Mouse (Mus musculus) kidney, embryonic 16.5 days (tissue): ENCODE results near the gene Atf3. TPM values are rescaled to one million over a fixed set of nuclear protein-coding genes. Genes with fewer than 3 reads are reported as not detected.

Source experiments
- ATAC-seq: fragments of 200-750 bp; cut with Nextera tagmentation; 2 replicates; pipeline ENCODE4 v1.8.0; 2017; ENCODE audit warnings: moderate TSS enrichment; ENCODE audit not compliant: low FRiP score, low TSS enrichment
- H3K27ac ChIP-seq: fragments of 300-500 bp; sonication (generic); 2 replicates; pipeline ENCODE4 v1.5.1; 2014; ENCODE audit warnings: low read length
- H3K27me3 ChIP-seq: fragments of 300-500 bp; sonication (generic); 2 replicates; pipeline ENCODE4 v1.6.1; 2014; ENCODE audit warnings: low read length, control low read depth, mixed read lengths; ENCODE audit not compliant: insufficient read depth
- H3K36me3 ChIP-seq: fragments of 300-500 bp; sonication (generic); 2 replicates; pipeline ENCODE4 v1.6.1; 2014; ENCODE audit warnings: low read length, control low read depth, mixed read lengths; ENCODE audit not compliant: insufficient read depth
- H3K4me1 ChIP-seq: fragments of 300-500 bp; sonication (generic); 2 replicates; pipeline ENCODE4 v1.6.1; 2014; ENCODE audit warnings: low read length, control low read depth, mixed read lengths; ENCODE audit not compliant: insufficient read depth
- H3K4me2 ChIP-seq: fragments of 300-500 bp; sonication (generic); replicated peaks from 2 replicates; pipeline ENCODE4 v1.6.1; 2014; ENCODE audit warnings: low read depth, low read length
- H3K4me3 ChIP-seq: fragments of 300-500 bp; sonication (generic); 2 replicates; pipeline ENCODE4 v1.5.1; 2014; ENCODE audit warnings: mild to moderate bottlenecking, low read length
- H3K9ac ChIP-seq: fragments of 300-500 bp; sonication (generic); replicated peaks from 2 replicates; pipeline ENCODE4 v1.6.1; 2014; ENCODE audit warnings: low read length
- H3K9me3 ChIP-seq: fragments of 300-500 bp; sonication (generic); 2 replicates; pipeline ENCODE4 v1.6.1; 2016; ENCODE audit warnings: low read length, control low read depth
- WGBS: fragments of 180-500 bp; shearing (Covaris S2); extraction: QIAGEN DNeasy Blood & Tissue Kit; methylation state at CpG from one replicate; pipeline ENCODE4 v1.1.7; 2014; 5-methylcytosine and 5-hydroxymethylcytosine counted together
- polyA plus RNA-seq: library from polyadenylated mRNA; unstranded; fragments of >200 nt; fragmentation: Nextera tagmentation; extraction: Ambion mirVana; gene quantifications from 2 replicates; pipeline ENCODE4 v1.2.1, GENCODE M21; 2015

Atf3 gene
- polyA plus RNA-seq, 1 experiment from 2014 or later: 4.4 TPM

DNA sequence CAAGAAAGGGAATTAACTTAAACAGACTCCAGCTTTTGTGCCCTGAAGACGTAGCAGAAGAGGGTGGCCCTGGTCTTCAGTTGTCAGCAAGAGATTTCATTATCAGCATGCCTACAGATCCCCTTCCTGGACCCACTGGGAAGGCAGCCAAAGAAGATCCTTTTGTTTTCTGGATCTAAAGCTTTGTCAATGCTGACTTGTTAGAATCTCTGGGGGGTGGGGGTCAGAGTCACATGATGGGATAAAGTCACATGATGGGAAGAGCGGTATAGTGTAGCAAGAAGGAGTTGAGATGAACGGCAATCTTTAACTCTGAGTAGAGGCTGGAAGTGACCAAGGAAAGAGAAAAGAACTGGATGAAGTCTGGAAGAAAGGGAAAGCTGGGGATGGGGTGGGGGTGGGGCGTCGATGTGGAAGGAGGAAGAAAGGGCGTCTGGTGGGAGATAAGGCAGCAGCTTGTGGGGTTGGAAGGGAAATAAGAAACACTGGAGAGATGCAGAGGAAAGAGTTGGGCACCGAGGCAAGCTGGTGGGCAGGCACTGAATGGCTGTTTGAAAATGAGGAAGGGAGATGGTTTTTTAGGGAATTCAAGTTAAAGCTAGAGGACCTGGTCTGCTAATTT, 78.9 kb downstream of the Atf3 start:
- H3K9ac ChIP-seq: no peak overlapping the region
- H3K4me1 ChIP-seq: no peaks in the 10 kb centered on the region
- H3K27me3 ChIP-seq: no peaks in the 10 kb centered on the region
- H3K36me3 ChIP-seq: no peaks in the 10 kb centered on the region
- no peak for ATAC-seq
- H3K9me3 ChIP-seq: no peaks in the 10 kb centered on the region
- no peak overlapping the region for H3K27ac ChIP-seq
- no peak overlapping the region for H3K4me2 ChIP-seq
- 66% methylated on average over 7 of the region's 7 CpGs for WGBS
- H3K4me3 ChIP-seq: no peak overlapping the region

DNA sequence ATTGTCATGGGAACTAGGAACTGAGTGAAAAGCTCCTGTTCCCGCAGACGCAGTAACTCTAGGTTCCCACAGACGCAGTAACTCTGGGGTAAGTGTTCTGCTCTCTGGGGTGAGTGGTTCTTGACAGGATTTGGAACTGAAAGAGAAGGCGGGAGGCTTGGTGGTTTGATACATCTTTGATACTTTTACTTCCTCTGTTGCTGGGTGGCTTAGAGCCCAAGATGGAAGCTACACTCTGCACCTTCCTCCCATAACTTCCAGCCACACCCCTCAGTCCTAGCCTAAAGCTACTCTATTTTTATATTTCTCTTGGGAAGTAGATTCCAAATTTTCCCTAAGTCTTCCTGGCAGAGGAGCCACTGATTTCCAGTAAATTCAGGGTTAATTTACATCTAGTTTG, 79.4 kb downstream of the Atf3 start:
- Histone ChIP-seq H3K9me3 (no peaks in the 10 kb centered on the region), H3K4me2 (no peak overlapping the region), H3K27me3 (no peaks in the 10 kb centered on the region), H3K36me3 (no peaks in the 10 kb centered on the region), H3K4me3 (no peak overlapping the region), H3K27ac (no peak overlapping the region), H3K9ac (no peak overlapping the region), H3K4me1 (no peaks in the 10 kb centered on the region)
- ATAC-seq: no peak
- whole genome bisulfite sequencing: 96% methylated on average over 4 of the region's 4 CpGs

DNA sequence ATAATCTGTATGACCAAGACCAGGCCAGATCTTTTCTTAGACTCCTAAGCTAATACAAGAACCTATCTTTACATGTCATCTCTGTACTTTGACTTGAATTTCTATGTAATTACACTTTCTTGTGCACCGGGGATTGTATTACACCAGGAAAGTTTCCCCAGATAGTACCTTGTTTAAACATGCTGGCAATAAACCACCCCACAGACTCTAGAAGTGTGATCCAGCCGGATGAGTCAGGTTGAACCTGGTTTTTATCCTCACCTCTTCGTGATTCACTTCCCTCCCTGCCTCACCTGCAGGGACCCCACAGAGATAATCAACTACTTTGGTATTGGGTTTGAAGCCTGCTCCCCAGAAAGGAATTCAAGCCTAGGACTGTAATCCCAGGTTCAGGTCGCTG, 82.4 kb downstream of the Atf3 start:
- no peaks in the 10 kb centered on the region for H3K4me1 ChIP-seq
- WGBS: 56% methylated on average over 4 of the region's 4 CpGs

DNA sequence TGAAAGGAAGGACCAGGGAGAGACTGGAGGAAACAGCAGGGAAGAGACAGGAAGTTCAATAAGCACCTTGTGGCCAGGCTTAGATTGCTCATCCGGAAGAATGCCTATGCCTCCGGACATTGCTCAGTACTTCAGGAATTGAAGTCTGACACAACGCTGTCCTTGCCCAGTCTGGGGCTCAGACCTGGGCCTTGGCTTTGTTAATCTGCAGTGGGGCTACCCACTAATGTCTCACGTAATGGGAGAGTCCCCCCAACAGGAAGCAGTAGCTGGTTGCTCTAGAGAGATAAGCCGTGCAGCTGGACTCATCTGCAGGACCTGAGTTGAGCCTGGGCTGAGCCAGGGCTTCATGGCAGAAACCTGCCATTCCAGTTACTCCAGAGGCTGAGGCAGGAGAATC, 84.9 kb downstream of the Atf3 start:
- H3K4me3 ChIP-seq: no peak overlapping the region
- H3K9ac ChIP-seq: no peak overlapping the region
- H3K9me3 ChIP-seq: peaks cover 12% of the 10 kb centered on the region; the same call in 1 of the 2 replicates
- ATAC-seq: peak; percentile 42; the same call in 1 of the 2 replicates
- H3K4me2 ChIP-seq: no peak overlapping the region
- no peaks in the 10 kb centered on the region for H3K4me1 ChIP-seq
- whole genome bisulfite sequencing: 57% methylated on average over 5 of the region's 5 CpGs
- H3K27ac ChIP-seq: no peak overlapping the region
- H3K27me3 ChIP-seq: no peaks in the 10 kb centered on the region
- H3K36me3 ChIP-seq: no peaks in the 10 kb centered on the region

More for the DNA sequence above, 82.4 kb downstream of the Atf3 start:
- no peak overlapping the region for H3K4me3 ChIP-seq
- ATAC-seq: no peak
- no peak overlapping the region for H3K4me2 ChIP-seq
- no peak overlapping the region for H3K9ac ChIP-seq
- H3K27me3 ChIP-seq: no peaks in the 10 kb centered on the region
- H3K36me3 ChIP-seq: no peaks in the 10 kb centered on the region
- no peak overlapping the region for H3K27ac ChIP-seq
- H3K9me3 ChIP-seq: no peaks in the 10 kb centered on the region

DNA sequence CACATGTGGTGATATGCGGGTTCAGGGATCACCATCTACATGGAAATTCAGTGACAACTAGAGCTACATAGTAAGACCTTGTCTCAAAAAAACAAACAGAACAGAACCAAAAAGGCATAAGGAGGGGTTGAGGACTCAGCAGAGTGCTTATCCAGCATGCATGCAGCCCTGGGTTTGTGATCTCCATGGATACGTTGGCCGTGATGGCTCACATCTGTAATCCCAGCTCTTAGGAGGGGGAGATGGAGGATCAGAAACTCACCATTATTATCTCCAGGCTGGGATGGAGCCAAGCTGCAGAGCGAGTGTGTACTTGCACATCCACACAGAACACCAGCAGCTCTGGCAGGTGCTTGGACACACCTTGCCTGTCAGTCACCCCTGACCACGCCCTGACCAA, 85.6 kb downstream of the Atf3 start:
- H3K36me3 ChIP-seq: no peaks in the 10 kb centered on the region
- ATAC-seq: peak; percentile 61; the same call in 1 of the 2 replicates

DNA sequence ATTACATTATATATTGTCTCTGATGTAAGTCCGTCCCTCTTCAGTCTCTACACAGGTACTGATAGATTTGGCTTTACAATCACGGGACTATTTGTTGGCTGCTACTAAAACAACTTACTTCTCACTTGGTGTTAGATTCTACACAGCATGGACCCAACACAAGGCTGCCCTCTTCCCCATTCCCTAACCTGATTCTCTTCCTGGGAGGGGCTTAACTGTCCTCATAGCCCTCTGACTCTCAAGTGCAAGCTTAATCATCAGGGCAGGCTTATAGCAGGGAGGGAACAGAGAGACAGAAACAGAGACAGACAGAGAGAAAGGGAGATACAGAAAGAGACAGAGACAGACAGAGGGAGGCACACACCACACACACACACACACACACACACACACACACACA, 86.1 kb downstream of the Atf3 start:
- no peaks in the 10 kb centered on the region for H3K27me3 ChIP-seq
- H3K4me2 ChIP-seq: no peak overlapping the region
- H3K4me1 ChIP-seq: no peaks in the 10 kb centered on the region
- no peak overlapping the region for H3K9ac ChIP-seq
- peaks cover 12% of the 10 kb centered on the region; the same call in 1 of the 2 replicates for H3K9me3 ChIP-seq
- H3K4me3 ChIP-seq: no peak overlapping the region
- H3K36me3 ChIP-seq: no peaks in the 10 kb centered on the region
- 89% methylated on average over 2 of the region's 2 CpGs for WGBS
- H3K27ac ChIP-seq: no peak overlapping the region
- no peak for ATAC-seq

More for the DNA sequence above, 85.6 kb downstream of the Atf3 start:
- 63% methylated on average over 5 of the region's 5 CpGs for WGBS
- Histone ChIP-seq H3K27ac (no peak overlapping the region), H3K9ac (no peak overlapping the region), H3K4me2 (no peak overlapping the region), H3K9me3 (peaks cover 12% of the 10 kb centered on the region; the same call in 1 of the 2 replicates), H3K4me3 (no peak overlapping the region), H3K4me1 (no peaks in the 10 kb centered on the region), H3K27me3 (no peaks in the 10 kb centered on the region)

DNA sequence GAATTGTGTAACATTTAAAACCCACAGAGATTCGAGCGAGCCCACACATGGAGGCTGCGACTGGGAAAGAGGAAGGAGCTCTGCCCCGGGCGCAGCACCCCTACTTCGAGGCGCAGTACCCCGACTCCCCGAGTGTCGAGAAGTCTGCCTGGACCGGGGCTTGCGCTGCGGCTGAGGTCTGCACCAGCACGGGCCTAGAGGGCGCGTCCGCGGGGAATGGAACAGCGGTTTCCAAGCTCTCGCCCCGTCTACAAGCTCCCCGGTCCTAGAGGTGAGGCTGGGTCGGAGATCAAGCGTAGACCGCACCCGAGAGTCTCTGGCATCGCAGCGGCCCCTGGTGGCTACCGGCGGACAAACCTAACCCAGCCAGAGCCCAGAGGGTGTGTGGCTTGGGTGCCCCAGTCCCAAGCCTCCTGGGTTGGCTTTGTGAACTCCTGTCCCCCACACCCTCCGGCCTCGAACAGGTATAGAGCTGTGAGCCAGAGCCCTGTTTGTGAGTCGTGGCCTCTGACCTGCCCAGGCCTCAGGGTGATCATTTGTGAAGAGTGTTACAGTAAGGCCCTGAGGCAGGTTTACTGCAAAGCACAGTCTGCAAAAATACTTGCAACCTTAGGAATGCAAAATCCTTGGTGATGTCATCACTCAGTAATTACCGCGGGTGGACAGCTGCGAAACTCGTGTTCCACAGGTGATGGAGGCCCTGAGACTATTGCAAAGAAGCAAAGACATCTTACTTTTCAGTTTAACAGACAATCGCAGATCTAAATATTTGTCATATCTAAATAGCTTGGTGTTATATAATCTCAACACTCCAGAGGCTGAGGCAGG, 91.8 kb downstream of the Atf3 start:
- peak overlapping the region; percentile 22; the same call in 1 of the 2 replicates for H3K9ac ChIP-seq
- H3K4me2 ChIP-seq: peak overlapping the region; percentile 54
- no peaks in the 10 kb centered on the region for H3K36me3 ChIP-seq
- H3K4me3 ChIP-seq: peak overlapping the region; percentile 37
- no peak overlapping the region for H3K27ac ChIP-seq
- peaks cover 8% of the 10 kb centered on the region; the same call in 1 of the 2 replicates for H3K4me1 ChIP-seq
- H3K27me3 ChIP-seq: peaks cover 6% of the 10 kb centered on the region; the same call in 1 of the 2 replicates
- H3K9me3 ChIP-seq: peaks cover 12% of the 10 kb centered on the region; the same call in 1 of the 2 replicates
- 13% methylated on average over 38 of the region's 38 CpGs for WGBS
- ATAC-seq: peak; percentile 91

DNA sequence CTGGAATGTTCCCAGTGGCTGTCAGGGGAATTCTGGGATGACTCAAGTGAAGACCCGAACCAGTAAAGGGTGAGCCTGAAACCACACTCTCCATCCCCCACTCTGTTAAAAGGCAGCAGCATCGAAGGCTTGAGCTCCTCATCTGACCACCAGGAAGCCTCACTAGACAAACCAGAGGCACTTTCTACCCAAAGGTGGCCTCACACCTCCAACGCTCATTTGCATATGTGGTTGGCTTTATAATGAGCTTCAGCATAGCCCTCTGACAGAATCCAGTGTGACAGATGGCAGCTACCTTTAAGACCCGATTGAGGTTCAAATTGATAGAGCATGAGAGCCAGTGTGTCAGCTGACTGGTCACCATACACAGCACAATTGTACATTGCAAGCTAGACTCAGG, 93.6 kb downstream of the Atf3 start:
- peaks cover 8% of the 10 kb centered on the region; the same call in 1 of the 2 replicates for H3K4me1 ChIP-seq
- peaks cover 6% of the 10 kb centered on the region; the same call in 1 of the 2 replicates for H3K27me3 ChIP-seq
- 66% methylated on average over 4 of the region's 4 CpGs for WGBS
- H3K27ac ChIP-seq: no peak overlapping the region
- no peak for ATAC-seq
- no peak overlapping the region for H3K4me3 ChIP-seq
- H3K4me2 ChIP-seq: no peak overlapping the region
- H3K9ac ChIP-seq: no peak overlapping the region
- no peaks in the 10 kb centered on the region for H3K36me3 ChIP-seq
- peaks cover 2% of the 10 kb centered on the region; the same call in 1 of the 2 replicates for H3K9me3 ChIP-seq

DNA sequence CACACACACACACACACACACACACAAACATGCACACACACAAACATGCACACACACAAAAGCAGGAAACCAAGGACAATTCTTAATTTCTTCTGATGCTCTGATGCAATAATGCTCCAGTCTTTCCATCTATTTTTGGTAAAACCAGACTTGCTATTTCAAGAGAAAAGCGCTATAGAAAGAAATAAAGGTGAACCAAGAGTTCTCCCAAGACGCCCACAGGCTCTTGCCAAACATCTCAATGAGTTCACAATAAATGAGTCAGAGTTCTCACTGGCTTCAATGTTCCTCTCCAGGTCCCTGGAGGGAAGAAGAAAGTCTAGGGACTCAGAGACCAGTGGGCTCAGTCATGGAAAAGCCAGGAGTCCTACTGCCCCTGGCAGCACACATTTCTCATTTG, 94.1 kb downstream of the Atf3 start:
- H3K27ac ChIP-seq: no peak overlapping the region
- no peak overlapping the region for H3K4me3 ChIP-seq
- no peaks in the 10 kb centered on the region for H3K9me3 ChIP-seq
- WGBS: 85% methylated on average over 2 of the region's 2 CpGs
- no peak for ATAC-seq
- no peaks in the 10 kb centered on the region for H3K36me3 ChIP-seq
- H3K27me3 ChIP-seq: peaks cover 6% of the 10 kb centered on the region; the same call in 1 of the 2 replicates
- peaks cover 8% of the 10 kb centered on the region; the same call in 1 of the 2 replicates for H3K4me1 ChIP-seq
- H3K4me2 ChIP-seq: no peak overlapping the region
- no peak overlapping the region for H3K9ac ChIP-seq

DNA sequence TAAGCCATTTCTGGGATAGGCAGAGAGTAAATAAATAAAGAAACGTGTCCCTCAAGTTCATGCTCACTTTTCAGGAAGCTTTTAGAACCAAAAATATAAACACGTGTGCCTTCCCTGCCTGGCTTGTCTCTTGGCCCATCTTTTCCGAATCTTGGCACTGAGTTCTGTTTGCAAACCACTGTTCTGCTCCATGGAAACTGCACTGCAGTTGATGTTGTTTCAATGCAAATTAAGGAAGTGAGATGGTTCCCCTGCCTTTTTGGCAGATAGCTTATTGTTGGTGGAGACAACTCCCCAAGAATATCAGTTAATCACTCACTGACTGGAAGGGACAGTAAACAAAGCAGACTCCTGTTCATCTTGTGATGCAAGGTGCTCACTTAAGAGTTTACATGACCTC, 95.1 kb downstream of the Atf3 start:
- H3K9ac ChIP-seq: no peak overlapping the region
- H3K27ac ChIP-seq: no peak overlapping the region
- H3K4me3 ChIP-seq: no peak overlapping the region
- peaks cover 8% of the 10 kb centered on the region; the same call in 1 of the 2 replicates for H3K4me1 ChIP-seq
- no peak overlapping the region for H3K4me2 ChIP-seq
- no peaks in the 10 kb centered on the region for H3K36me3 ChIP-seq
- no peaks in the 10 kb centered on the region for H3K9me3 ChIP-seq
- peaks cover 6% of the 10 kb centered on the region; the same call in 1 of the 2 replicates for H3K27me3 ChIP-seq
- WGBS: 59% methylated on average over 3 of the region's 3 CpGs
- no peak for ATAC-seq
